Mouse (Mus musculus): ENCODE measurements at regions not wholly inside any gene's neighbourhood (a gene's known extent, or its start where the extent isn't known, plus 50 kb on each side); places are given as distances from the start of the nearest gene placed in this dataset.

GRCm38 (mm10) chr1:189584831-189585230, 103.1 kb downstream of the Cenpf start:
- Histone ChIP-seq H3K4me3 (ENCODE audit: insufficient read depth, poor library complexity, severe bottlenecking) (no peak overlapping the region), H3ac (ENCODE audit: control insufficient read depth, insufficient read length, low read depth) (no peak overlapping the region), H3K36me3 (ENCODE audit: control insufficient read depth, insufficient read depth) (no peaks in the 10 kb centered on the region), H3K27me3 (ENCODE audit: control insufficient read depth, insufficient read depth, insufficient read length) (peaks cover 17% of the 10 kb centered on the region), H3K79me2 (ENCODE audit: control insufficient read depth, insufficient read depth) (no peaks in the 10 kb centered on the region), H3K79me3 (ENCODE audit: low read depth) (no peaks in the 10 kb centered on the region)
- no peak for TF ChIP-seq MYOG (IDR thresholded peaks at IDR 0.05; ENCODE audit: control insufficient read depth, extremely low read depth, insufficient read length)
- no peak for TF ChIP-seq CTCF (IDR thresholded peaks at IDR 0.05; ENCODE audit: control insufficient read depth, insufficient read depth, insufficient read length)
- TF ChIP-seq CEBPB (IDR thresholded peaks at IDR 0.05; ENCODE audit: low read depth) = no peak

DNA sequence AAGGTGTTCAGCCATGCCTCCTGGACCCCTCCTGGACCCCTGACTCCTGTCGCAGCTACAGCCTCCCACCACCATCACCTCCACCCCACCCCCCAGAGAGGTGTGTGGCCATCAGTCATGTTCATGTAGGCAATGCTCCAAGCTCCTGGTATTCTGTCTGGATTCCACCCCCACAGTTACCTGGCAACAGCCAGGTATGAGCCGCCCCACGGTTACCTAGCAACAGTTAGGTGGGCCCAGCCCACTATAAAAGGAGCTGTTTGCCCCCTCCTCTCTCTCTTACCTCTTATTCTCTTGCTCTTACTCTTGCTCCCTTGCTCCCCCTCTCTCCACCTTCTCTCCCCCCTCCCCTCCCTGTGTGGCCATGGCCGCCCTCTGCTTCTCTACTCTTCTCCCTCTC, 106.5 kb downstream of the Cenpf start:
- no peak overlapping the region for H3ac ChIP-seq (ENCODE audit: control insufficient read depth, insufficient read length, low read depth)
- H3K79me3 ChIP-seq (ENCODE audit: low read depth) = no peaks in the 10 kb centered on the region
- TF ChIP-seq MYOG (IDR thresholded peaks at IDR 0.05; ENCODE audit: control insufficient read depth, extremely low read depth, insufficient read length) = no peak
- no peak for TF ChIP-seq MAX (IDR thresholded peaks at IDR 0.05)
- TF ChIP-seq CEBPB (IDR thresholded peaks at IDR 0.05; ENCODE audit: low read depth) = no peak
- TF ChIP-seq MYOD1 (IDR thresholded peaks at IDR 0.05; ENCODE audit: control insufficient read depth, insufficient read length, low read depth) = no peak
- TF ChIP-seq CTCF (IDR thresholded peaks at IDR 0.05; ENCODE audit: control insufficient read depth, insufficient read depth, insufficient read length) = no peak
- TF ChIP-seq USF1 (IDR thresholded peaks at IDR 0.05; ENCODE audit: low read depth) = no peak
- TF ChIP-seq FOSL1 (IDR thresholded peaks at IDR 0.05; ENCODE audit: insufficient read depth, low read length, poor library complexity, severe bottlenecking) = no peak
- H3K36me3 ChIP-seq (ENCODE audit: control insufficient read depth, insufficient read depth) = no peaks in the 10 kb centered on the region
- no peak overlapping the region for H3K4me3 ChIP-seq (ENCODE audit: insufficient read depth, poor library complexity, severe bottlenecking)
- peaks cover 11% of the 10 kb centered on the region for H3K27me3 ChIP-seq (ENCODE audit: control insufficient read depth, insufficient read depth, insufficient read length)
- H3K79me2 ChIP-seq (ENCODE audit: control insufficient read depth, insufficient read depth) = no peaks in the 10 kb centered on the region

DNA sequence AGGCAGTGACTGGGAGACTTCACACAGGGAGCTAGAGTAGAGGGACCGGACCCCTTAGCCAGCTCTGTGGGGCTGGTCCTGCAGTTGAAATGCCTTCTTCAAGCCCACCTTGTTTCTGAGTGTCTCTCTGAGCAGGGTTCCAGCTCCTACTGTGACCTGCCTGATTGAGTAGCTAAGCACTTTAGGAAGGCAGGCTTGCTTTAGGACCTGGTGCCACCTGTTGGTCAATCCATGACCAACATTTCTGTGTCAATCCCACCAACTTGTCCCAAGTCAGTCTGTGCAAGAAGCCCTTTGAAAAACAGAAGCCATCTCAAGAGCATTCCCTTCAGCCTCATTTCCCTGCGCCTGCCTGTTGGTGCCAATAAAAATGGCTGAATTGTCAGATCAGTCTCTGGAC, 108.5 kb downstream of the Cenpf start:
- Histone ChIP-seq H3K36me3 (ENCODE audit: control insufficient read depth, insufficient read depth) (no peaks in the 10 kb centered on the region), H3ac (ENCODE audit: control insufficient read depth, insufficient read length, low read depth) (no peak overlapping the region), H3K4me3 (ENCODE audit: insufficient read depth, poor library complexity, severe bottlenecking) (no peak overlapping the region), H3K27me3 (ENCODE audit: control insufficient read depth, insufficient read depth, insufficient read length) (peaks cover 15% of the 10 kb centered on the region), H3K79me3 (ENCODE audit: low read depth) (no peaks in the 10 kb centered on the region), H3K79me2 (ENCODE audit: control insufficient read depth, insufficient read depth) (no peaks in the 10 kb centered on the region)
- TF ChIP-seq MYOG (IDR thresholded peaks at IDR 0.05; ENCODE audit: control insufficient read depth, extremely low read depth, insufficient read length) (no peak), CTCF (IDR thresholded peaks at IDR 0.05; ENCODE audit: control insufficient read depth, insufficient read depth, insufficient read length) (peak; percentile 19), FOSL1 (IDR thresholded peaks at IDR 0.05; ENCODE audit: insufficient read depth, low read length, poor library complexity, severe bottlenecking) (no peak)

DNA sequence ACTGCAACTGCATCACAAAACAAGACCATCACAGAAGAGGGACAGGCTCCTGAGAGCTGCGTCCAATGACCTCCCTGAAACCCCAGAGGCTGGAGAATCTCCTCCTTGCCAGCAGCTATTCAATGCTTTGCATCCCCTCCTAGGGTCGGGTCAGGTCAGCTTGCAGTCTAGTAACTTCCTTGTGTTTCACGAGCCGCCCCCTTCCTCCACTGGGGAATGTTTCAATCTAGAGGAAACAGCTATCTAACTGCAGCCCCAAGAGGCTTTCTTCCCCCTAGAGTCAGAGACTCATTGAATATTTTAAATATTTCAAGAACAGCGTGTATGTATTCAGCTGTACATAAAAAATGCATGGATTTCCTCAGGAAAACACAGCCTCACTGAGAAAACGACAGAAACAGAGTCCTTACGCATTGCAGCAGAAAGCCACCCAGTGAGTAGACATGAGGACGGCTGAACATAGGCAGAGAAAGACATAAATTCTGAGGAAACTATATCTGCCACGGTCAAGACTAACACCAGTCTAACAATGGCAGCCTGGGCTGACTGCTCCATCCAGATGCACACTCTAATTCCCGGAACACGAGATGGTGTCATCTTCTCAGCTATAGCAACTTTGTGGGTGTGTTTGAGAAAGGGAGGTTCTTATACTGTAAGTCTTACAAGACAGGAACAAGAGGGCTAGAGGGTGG, 111.4 kb downstream of the Cenpf start:
- Histone ChIP-seq H3K27me3 (ENCODE audit: control insufficient read depth, insufficient read depth, insufficient read length) (peaks cover 11% of the 10 kb centered on the region), H3ac (ENCODE audit: control insufficient read depth, insufficient read length, low read depth) (no peak overlapping the region), H3K79me2 (ENCODE audit: control insufficient read depth, insufficient read depth) (no peaks in the 10 kb centered on the region), H3K4me3 (ENCODE audit: insufficient read depth, poor library complexity, severe bottlenecking) (no peak overlapping the region), H3K79me3 (ENCODE audit: low read depth) (no peaks in the 10 kb centered on the region), H3K36me3 (ENCODE audit: control insufficient read depth, insufficient read depth) (no peaks in the 10 kb centered on the region)
- TF ChIP-seq USF1 (IDR thresholded peaks at IDR 0.05; ENCODE audit: low read depth) = no peak

DNA sequence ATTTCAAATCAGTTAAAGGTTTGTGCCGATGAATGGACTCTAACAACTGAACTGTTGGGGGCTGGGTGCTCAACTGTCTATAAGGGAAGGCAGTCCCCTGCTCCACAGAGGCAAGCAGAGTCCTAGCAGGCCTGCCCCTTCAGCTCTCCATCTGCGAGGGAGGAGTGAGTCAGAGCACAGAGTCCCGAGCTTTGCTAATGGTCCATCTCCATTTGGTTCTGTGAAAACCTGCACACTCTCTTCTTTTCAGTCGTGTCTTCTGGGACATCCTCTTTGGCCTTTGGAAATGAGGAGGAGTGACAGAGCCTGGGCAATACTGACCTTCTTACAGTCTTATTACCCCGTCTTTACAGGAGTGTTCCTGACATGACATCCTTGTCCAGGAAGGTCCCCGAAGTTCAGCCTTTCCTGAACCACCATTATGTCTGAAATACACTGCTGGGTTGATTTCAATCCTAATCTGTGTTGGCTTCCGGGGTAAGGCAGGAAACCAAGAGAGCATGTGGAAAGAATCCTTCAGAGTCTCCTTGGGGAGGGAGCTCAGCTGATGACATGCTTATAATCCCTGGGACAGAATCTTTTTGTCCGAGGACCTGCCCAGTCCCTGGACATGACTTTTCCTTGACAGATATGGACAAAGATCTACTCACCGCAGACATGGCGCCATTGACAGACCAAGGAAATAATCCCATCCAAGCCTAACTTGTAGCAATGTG, 112.2 kb downstream of the Cenpf start:
- H3K4me3 ChIP-seq (ENCODE audit: insufficient read depth, poor library complexity, severe bottlenecking) = no peak overlapping the region
- H3K36me3 ChIP-seq (ENCODE audit: control insufficient read depth, insufficient read depth) = no peaks in the 10 kb centered on the region
- H3ac ChIP-seq (ENCODE audit: control insufficient read depth, insufficient read length, low read depth) = no peak overlapping the region
- no peak for TF ChIP-seq CTCF (IDR thresholded peaks at IDR 0.05; ENCODE audit: control insufficient read depth, insufficient read depth, insufficient read length)
- TF ChIP-seq MAX (IDR thresholded peaks at IDR 0.05) = no peak
- no peak for TF ChIP-seq CEBPB (IDR thresholded peaks at IDR 0.05; ENCODE audit: low read depth)
- TF ChIP-seq FOSL1 (IDR thresholded peaks at IDR 0.05; ENCODE audit: insufficient read depth, low read length, poor library complexity, severe bottlenecking) = no peak
- no peak for TF ChIP-seq MYOG (IDR thresholded peaks at IDR 0.05; ENCODE audit: control insufficient read depth, extremely low read depth, insufficient read length)
- no peak for TF ChIP-seq MYOD1 (IDR thresholded peaks at IDR 0.05; ENCODE audit: control insufficient read depth, insufficient read length, low read depth)
- TF ChIP-seq USF1 (IDR thresholded peaks at IDR 0.05; ENCODE audit: low read depth) = no peak
- H3K79me2 ChIP-seq (ENCODE audit: control insufficient read depth, insufficient read depth) = no peaks in the 10 kb centered on the region
- no peaks in the 10 kb centered on the region for H3K79me3 ChIP-seq (ENCODE audit: low read depth)
- peaks cover 8% of the 10 kb centered on the region for H3K27me3 ChIP-seq (ENCODE audit: control insufficient read depth, insufficient read depth, insufficient read length)

- Histone ChIP-seq H3K36me3 (ENCODE audit: control insufficient read depth, insufficient read depth) (no peaks in the 10 kb centered on the region), H3ac (ENCODE audit: control insufficient read depth, insufficient read length, low read depth) (no peak overlapping the region), H3K79me2 (ENCODE audit: control insufficient read depth, insufficient read depth) (no peaks in the 10 kb centered on the region), H3K27me3 (ENCODE audit: control insufficient read depth, insufficient read depth, insufficient read length) (no peaks in the 10 kb centered on the region), H3K4me3 (ENCODE audit: insufficient read depth, poor library complexity, severe bottlenecking) (no peak overlapping the region), H3K79me3 (ENCODE audit: low read depth) (no peaks in the 10 kb centered on the region)
- TF ChIP-seq CTCF (IDR thresholded peaks at IDR 0.05; ENCODE audit: control insufficient read depth, insufficient read depth, insufficient read length) (no peak), MAX (IDR thresholded peaks at IDR 0.05) (no peak), FOSL1 (IDR thresholded peaks at IDR 0.05; ENCODE audit: insufficient read depth, low read length, poor library complexity, severe bottlenecking) (no peak), CEBPB (IDR thresholded peaks at IDR 0.05; ENCODE audit: low read depth) (no peak), USF1 (IDR thresholded peaks at IDR 0.05; ENCODE audit: low read depth) (no peak), MYOG (IDR thresholded peaks at IDR 0.05; ENCODE audit: control insufficient read depth, extremely low read depth, insufficient read length) (no peak), MYOD1 (IDR thresholded peaks at IDR 0.05; ENCODE audit: control insufficient read depth, insufficient read length, low read depth) (no peak)
Measured at GRCm38 (mm10) chr1:189566491-189566890, 121.4 kb downstream of the Cenpf start.

Measured in C2C12 (cell line).